Mouse (Mus musculus) midbrain, embryonic 15.5 days (tissue): Measurements from ENCODE around the gene Cfap61. TPM values are rescaled to one million over a fixed set of nuclear protein-coding genes. Genes with fewer than 3 reads are reported as not detected.
"Not testable (repeated sequence)": the region's sequence is repeated elsewhere in the genome, so short reads cannot be mapped to it uniquely, and the experiment has no call there.

Experiments
- ATAC-seq: fragments of 200-750 bp; cut with Nextera tagmentation; replicated peaks from 2 replicates; pipeline ENCODE4 v1.8.0; 2017; ENCODE audit warnings: moderate TSS enrichment
- H3K27ac ChIP-seq: fragments of 300-500 bp; sonication (generic); 2 replicates; pipeline ENCODE4 v1.5.1; 2015; ENCODE audit warnings: mild to moderate bottlenecking, inconsistent platforms
- H3K27me3 ChIP-seq: fragments of 300-500 bp; sonication (generic); replicated peaks from 2 replicates; pipeline ENCODE4 v1.6.1; 2015; ENCODE audit warnings: inconsistent platforms
- H3K36me3 ChIP-seq: fragments of 300-500 bp; sonication (generic); replicated peaks from 2 replicates; pipeline ENCODE4 v1.6.1; 2015; ENCODE audit warnings: inconsistent platforms
- H3K4me1 ChIP-seq: fragments of 300-500 bp; sonication (generic); 2 replicates; pipeline ENCODE4 v1.6.1; 2015; ENCODE audit warnings: inconsistent platforms
- H3K4me2 ChIP-seq: fragments of 300-500 bp; sonication (generic); 2 replicates; pipeline ENCODE4 v1.6.1; 2015; ENCODE audit warnings: inconsistent platforms, mild to moderate bottlenecking, moderate library complexity
- H3K4me3 ChIP-seq: fragments of 300-500 bp; sonication (generic); 2 replicates; pipeline ENCODE4 v1.5.1; 2015; ENCODE audit warnings: mild to moderate bottlenecking, inconsistent platforms
- H3K9ac ChIP-seq: fragments of 300-500 bp; sonication (generic); 2 replicates; pipeline ENCODE4 v1.6.1; 2015; ENCODE audit warnings: mild to moderate bottlenecking, inconsistent platforms
- H3K9me3 ChIP-seq: fragments of 300-500 bp; sonication (generic); 2 replicates; pipeline ENCODE4 v1.6.1; 2016; ENCODE audit warnings: inconsistent platforms
- WGBS: fragments of 180-500 bp; shearing (Covaris S2); methylation state at CpG from one replicate; pipeline ENCODE4 v1.1.7; 2015; ENCODE audit warnings: mixed read lengths; 5-methylcytosine and 5-hydroxymethylcytosine counted together
- polyA plus RNA-seq: library from polyadenylated mRNA; unstranded; fragments of >200 nt; fragmentation: Nextera tagmentation; extraction: Ambion mirVana; gene quantifications from 2 replicates; pipeline ENCODE4 v1.2.1, GENCODE M21; 2015

Cfap61 gene
- 3.5 and 3.7 TPM in 2 replicates for polyA plus RNA-seq

DNA sequence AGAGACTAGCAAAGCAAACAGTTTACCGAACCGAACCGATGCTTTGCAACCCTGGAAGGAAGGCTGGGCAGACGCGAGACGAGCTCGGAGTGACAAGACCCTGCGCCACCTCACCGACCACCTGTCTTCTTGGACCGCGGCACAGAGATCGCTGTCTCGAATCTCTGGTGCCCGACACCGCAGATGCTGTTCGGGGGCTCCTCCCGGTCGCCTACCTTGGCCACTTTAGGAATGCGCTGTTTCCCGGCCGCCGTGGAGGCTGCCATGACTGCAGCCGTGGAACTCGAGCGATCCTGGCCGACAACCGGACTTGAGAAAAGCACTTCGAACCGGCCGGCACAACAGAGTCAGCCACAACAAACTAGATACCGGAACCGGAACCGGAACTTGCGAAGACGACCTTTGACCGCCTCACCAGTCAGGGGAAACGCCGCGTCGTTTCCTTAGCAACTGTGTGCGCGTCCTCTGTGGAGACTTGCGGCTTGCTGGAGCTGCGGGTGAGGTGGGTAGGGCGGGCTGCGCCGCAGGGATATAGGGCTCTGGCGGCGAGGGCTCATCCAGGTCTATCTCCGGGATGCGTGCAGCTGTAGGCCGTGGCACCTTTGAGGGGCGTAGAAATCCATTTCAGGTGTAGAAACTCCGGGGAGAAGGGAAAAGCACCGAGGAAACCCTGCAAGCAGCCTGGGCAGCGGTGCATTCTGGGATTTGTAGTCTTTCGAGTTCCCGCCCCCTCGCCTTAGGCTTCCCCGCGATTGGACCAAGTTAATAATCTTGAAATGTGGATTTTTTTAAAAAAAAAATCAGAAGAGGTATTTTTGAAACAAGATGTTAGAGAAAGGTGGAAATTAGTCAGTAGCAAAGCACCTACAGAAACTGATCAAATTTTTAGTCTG is at the start of gene Cfap61, which contains the start of gene Crnkl1:
Gene Cfap61 (plus strand): TSS at position 446 of the 893 bp plus-strand sequence.
Gene Crnkl1 (minus strand): TSS at position 676 of the 893 bp plus-strand sequence.
- H3K4me2 ChIP-seq, result peak within 1 kb of the TSS; percentile 90
- peak; percentile 99 for ATAC-seq
- H3K9ac ChIP-seq, result peak within 1 kb of the TSS; percentile 41
- WGBS, result under 1% methylated on average over 61 of the region's 61 CpGs
- H3K36me3 ChIP-seq, result peaks cover 24% of the 10 kb centered on the region
- peak within 1 kb of the TSS; percentile 72 for H3K4me3 ChIP-seq
- H3K4me1 ChIP-seq, result peaks cover 10% of the 10 kb centered on the region
- no peak within 1 kb of the TSS; the same call in 1 of the 2 replicates for H3K27ac ChIP-seq
- no peaks in the 10 kb centered on the region for H3K9me3 ChIP-seq
- no peaks in the 10 kb centered on the region for H3K27me3 ChIP-seq

GRCm38 (mm10) chr2:145884913-145885785 is 49.4 kb upstream of the Cfap61 start:
- 0 out of 2 replicates have a peak, but pooled peaks cover 5% of the 10 kb centered on the region for H3K36me3 ChIP-seq
- H3K27ac ChIP-seq, result peak overlapping the region; percentile 36; the same call in 1 of the 2 replicates
- H3K27me3 ChIP-seq, result no peaks in the 10 kb centered on the region
- no peak overlapping the region for H3K4me3 ChIP-seq
- no peak overlapping the region for H3K9ac ChIP-seq
- no peak for ATAC-seq
- WGBS, result 76% methylated on average over 14 of the region's 14 CpGs
- H3K4me2 ChIP-seq, result no peak overlapping the region
- no peaks in the 10 kb centered on the region for H3K9me3 ChIP-seq
- H3K4me1 ChIP-seq, result 0 out of 2 replicates have a peak, but pooled peaks cover 2% of the 10 kb centered on the region

DNA sequence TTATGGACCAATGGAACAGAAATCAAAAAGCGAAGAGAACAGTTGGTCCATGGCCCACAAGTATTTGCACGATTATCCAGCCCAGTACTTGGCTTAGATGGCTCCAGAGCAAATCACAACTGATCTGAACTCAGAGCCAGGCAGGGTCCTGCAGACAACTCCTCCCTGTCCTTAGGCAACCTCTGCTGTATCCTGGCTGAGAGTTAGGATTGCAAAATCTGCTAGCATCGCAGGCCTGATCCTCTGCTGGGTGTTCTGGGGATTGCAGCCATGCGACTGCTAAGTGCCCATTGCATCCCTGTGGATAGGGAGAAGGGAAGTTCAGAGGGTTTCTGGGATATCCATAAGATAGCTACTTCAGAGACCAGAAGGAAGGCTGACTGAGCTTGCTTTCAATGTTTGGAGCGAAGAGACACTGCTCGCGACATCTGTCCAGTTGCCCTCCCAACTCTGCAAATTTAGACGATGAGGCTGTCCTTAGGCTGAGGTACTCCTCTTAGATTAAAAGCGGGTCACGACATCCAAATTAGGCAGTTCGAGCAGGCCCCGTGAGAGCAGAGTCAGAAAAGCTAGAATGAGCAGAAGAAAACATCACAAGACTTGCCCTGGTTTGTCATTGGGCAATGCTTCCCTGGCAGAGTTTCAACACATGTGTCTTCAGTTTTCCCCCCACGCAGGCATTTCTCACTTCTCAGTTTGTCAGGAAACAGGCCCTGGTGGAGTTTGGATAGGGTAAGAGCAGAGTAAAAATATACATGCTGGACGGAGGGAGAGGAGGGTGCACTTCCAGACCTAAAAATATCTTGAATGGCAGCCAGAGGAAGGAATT is 46.4 kb upstream of the Cfap61 start:
- 0 out of 2 replicates have a peak, but pooled peaks cover 2% of the 10 kb centered on the region for H3K4me1 ChIP-seq
- WGBS, result 74% methylated on average over 14 of the region's 14 CpGs
- no peak overlapping the region for H3K9ac ChIP-seq
- H3K27me3 ChIP-seq, result no peaks in the 10 kb centered on the region
- H3K9me3 ChIP-seq, result no peaks in the 10 kb centered on the region
- no peak overlapping the region for H3K27ac ChIP-seq
- 0 out of 2 replicates have a peak, but pooled peaks cover 5% of the 10 kb centered on the region for H3K36me3 ChIP-seq
- H3K4me3 ChIP-seq, result no peak overlapping the region
- no peak for ATAC-seq
- no peak overlapping the region for H3K4me2 ChIP-seq

DNA sequence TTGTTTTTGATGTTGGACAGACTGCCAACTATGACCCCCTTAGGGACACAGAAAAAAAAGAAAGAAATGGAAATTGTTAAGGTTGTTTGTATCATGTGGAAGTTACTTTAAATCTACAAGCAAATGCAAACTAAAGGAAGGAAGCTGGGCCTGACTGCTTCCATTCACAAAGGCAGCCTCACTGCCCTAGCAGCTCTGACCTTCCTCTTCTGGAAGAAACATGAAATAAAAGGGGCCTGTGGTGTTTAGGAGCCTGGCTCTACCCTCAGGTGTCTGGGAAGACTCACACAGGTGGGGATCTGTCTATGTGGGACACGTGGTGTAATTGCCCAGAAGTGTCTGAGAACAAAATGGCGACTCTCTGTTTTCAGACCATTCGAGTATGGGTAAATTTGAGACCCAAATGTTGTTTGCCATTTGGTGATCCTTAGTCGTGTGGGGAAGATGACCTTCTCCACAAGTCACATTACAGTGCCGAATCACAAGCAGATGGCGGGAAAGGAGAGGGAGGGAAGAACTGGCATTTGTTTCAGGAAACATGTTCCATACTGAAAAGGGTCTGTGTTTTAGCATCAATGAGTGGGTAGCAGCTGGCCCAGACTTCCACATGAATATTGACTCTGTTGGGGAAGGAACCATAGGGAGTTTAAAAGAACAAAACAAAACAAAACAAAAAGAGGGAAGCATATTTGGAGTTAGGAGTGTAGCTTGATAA is 45.7 kb upstream of the Cfap61 start:
- Histone ChIP-seq H3K9ac (no peak overlapping the region), H3K4me2 (no peak overlapping the region), H3K36me3 (0 out of 2 replicates have a peak, but pooled peaks cover 5% of the 10 kb centered on the region), H3K9me3 (no peaks in the 10 kb centered on the region), H3K27ac (no peak overlapping the region), H3K4me3 (no peak overlapping the region), H3K27me3 (no peaks in the 10 kb centered on the region), H3K4me1 (0 out of 2 replicates have a peak, but pooled peaks cover 2% of the 10 kb centered on the region)
- no peak for ATAC-seq
- 70% methylated on average over 6 of the region's 6 CpGs for WGBS

GRCm38 (mm10) chr2:145890571-145890970 is 44.0 kb upstream of the Cfap61 start:
- H3K9ac ChIP-seq, result no peak overlapping the region
- no peak overlapping the region for H3K4me3 ChIP-seq
- WGBS, result 91% methylated on average over 2 of the region's 2 CpGs
- no peak overlapping the region for H3K4me2 ChIP-seq
- H3K27ac ChIP-seq, result no peak overlapping the region
- H3K36me3 ChIP-seq, result 0 out of 2 replicates have a peak, but pooled peaks cover 5% of the 10 kb centered on the region
- ATAC-seq, result no peak
- H3K4me1 ChIP-seq, result no peaks in the 10 kb centered on the region
- no peaks in the 10 kb centered on the region for H3K27me3 ChIP-seq
- no peaks in the 10 kb centered on the region for H3K9me3 ChIP-seq

DNA sequence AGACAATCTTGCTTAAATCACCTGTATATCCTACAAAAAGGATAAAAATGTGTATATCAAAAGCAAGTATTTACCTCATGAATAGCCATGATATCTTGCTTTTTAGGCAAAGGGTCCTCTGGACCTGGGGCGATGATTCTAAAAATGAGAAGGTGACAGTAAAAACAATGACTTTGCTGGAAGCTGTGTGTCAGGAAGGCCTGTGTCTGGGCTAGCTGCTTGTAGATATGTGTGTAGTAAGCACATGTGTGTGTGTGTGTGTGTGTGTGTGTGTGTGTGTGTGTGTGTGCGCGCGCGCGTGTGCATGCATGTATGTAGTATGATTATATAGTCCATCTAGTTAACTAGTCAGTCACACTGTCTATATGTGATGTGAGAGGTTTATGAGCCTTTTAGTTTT is 40.8 kb upstream of the Cfap61 start:
- 97% methylated on average over 6 of the region's 6 CpGs for WGBS
- no peak overlapping the region for H3K4me3 ChIP-seq
- no peaks in the 10 kb centered on the region for H3K9me3 ChIP-seq
- no peak overlapping the region for H3K27ac ChIP-seq
- no peak overlapping the region for H3K4me2 ChIP-seq
- H3K27me3 ChIP-seq, result no peaks in the 10 kb centered on the region
- no peaks in the 10 kb centered on the region for H3K4me1 ChIP-seq
- H3K36me3 ChIP-seq, result no peaks in the 10 kb centered on the region
- ATAC-seq, result no peak
- H3K9ac ChIP-seq, result no peak overlapping the region

GRCm38 (mm10) chr2:145898106-145898505 is 36.5 kb upstream of the Cfap61 start:
- no peak for ATAC-seq
- H3K4me2 ChIP-seq, result no peak overlapping the region
- WGBS, result 82% methylated on average over 9 of the region's 9 CpGs
- no peaks in the 10 kb centered on the region for H3K9me3 ChIP-seq
- no peak overlapping the region for H3K9ac ChIP-seq
- H3K4me1 ChIP-seq, result no peaks in the 10 kb centered on the region
- no peak overlapping the region for H3K27ac ChIP-seq
- no peaks in the 10 kb centered on the region for H3K27me3 ChIP-seq
- H3K4me3 ChIP-seq, result no peak overlapping the region
- H3K36me3 ChIP-seq, result no peaks in the 10 kb centered on the region

DNA sequence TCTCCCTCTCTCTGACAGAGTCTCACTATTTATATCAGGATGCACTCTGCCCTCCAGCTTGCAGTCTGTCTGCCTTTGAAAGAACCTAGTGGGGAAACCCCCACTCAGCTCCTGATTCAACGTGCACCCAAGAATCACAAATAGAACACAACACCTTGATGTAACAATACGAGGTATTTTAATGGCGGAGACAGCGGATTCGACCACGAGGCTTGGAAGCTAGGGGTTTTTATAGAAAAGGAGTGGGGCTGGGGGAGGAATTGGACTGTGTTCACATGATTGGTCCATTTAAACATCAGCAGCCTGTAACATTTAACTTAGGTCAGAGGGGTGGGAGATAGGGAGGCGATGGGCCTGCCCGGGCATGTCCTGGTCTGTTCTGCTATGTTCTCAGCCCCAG is 34.3 kb upstream of the Cfap61 start:
- not testable (repeated sequence) for H3K36me3 ChIP-seq, ATAC-seq, H3K4me3 ChIP-seq, H3K9me3 ChIP-seq, H3K4me2 ChIP-seq, H3K9ac ChIP-seq, H3K27ac ChIP-seq, H3K27me3 ChIP-seq
- H3K4me1 ChIP-seq, result peaks cover 16% of the 10 kb centered on the region
- WGBS, result 84% methylated on average over 8 of the region's 8 CpGs

DNA sequence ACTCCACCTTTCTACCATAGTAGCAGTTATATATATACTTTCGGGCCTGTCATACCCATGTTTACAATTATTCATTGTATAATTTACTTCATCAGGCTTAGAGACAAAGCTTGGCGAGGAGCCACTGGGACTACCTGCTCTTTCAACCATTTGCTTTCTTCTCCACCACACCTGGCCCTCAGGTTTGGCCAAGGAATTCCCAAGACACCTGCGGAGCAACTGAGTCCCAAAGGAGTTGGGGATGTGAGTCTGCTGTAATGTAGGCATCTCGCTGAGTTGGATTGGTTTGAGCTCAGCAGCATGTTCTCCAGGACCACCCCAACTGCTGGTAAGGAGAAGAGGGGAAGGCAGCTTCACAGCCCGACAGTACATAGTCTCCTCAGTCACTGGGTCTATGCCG is 32.7 kb upstream of the Cfap61 start, which contains the start of gene Naa20:
Gene Naa20 (plus strand): TSS at position 239 of the 400 bp plus-strand sequence.
- H3K36me3 ChIP-seq, result no peaks in the 10 kb centered on the region
- WGBS, result 90% methylated on average over 6 of the region's 6 CpGs
- peak within 1 kb of the TSS; percentile 24; the same call in 1 of the 2 replicates for H3K9ac ChIP-seq
- ATAC-seq, result no peak
- peak within 1 kb of the TSS; percentile 84 for H3K27ac ChIP-seq
- no peaks in the 10 kb centered on the region for H3K27me3 ChIP-seq
- peaks cover 17% of the 10 kb centered on the region for H3K4me1 ChIP-seq
- H3K4me3 ChIP-seq, result peak within 1 kb of the TSS; percentile 99
- peak within 1 kb of the TSS; percentile 55 for H3K4me2 ChIP-seq
- no peaks in the 10 kb centered on the region for H3K9me3 ChIP-seq

- peaks cover 17% of the 10 kb centered on the region for H3K4me1 ChIP-seq
- H3K27ac ChIP-seq, result peak overlapping the region; percentile 84
- peak overlapping the region; percentile 99 for H3K4me3 ChIP-seq
- H3K36me3 ChIP-seq, result no peaks in the 10 kb centered on the region
- WGBS, result under 1% methylated on average over 60 of the region's 68 CpGs
- no peaks in the 10 kb centered on the region for H3K27me3 ChIP-seq
- peak overlapping the region; percentile 95 for H3K9ac ChIP-seq
- ATAC-seq, result peak; percentile 98
- H3K4me2 ChIP-seq, result peak overlapping the region; percentile 55
- no peaks in the 10 kb centered on the region for H3K9me3 ChIP-seq
Observed at GRCm38 (mm10) chr2:145903061-145903901, 31.3 kb upstream of the Cfap61 start.
